8 mouse cellular contexts compared by ENCODE assay signal in genomic region chr17:21650364-21650907, GRCm38 (mm10). TPM values are rescaled to one million over a fixed set of nuclear protein-coding genes. Genes with fewer than 3 reads are reported as not detected.
DNase-seq lines count a peak whose midpoint lies in the region; ATAC-seq lines count a peak whose summit lies in the region.
"Not testable (repeated sequence)": the region's sequence is repeated elsewhere in the genome, so short reads cannot be mapped to it uniquely, and the experiment has no call there.

TSS of gene Zfp983 (plus strand) at chr17:21650624.

- H3K27ac ChIP-seq in hindbrain, embryonic 12.5 days = peak within 1 kb of the TSS; percentile 73

- H3K4me1 ChIP-seq in hindbrain, embryonic 12.5 days = not testable (repeated sequence)

- DNase-seq in NIH3T3 (ENCODE audit: low read depth) = peak; percentile 95
- peak; percentile 72 to 75 for DNase-seq in cerebellum, postnatal 10 days
- DNase-seq in frontal cortex, postnatal 10 days (ENCODE audit: low spot score in 2 of 2) = peak; percentile 66 to 68
- peak; percentile 58 to 65 for DNase-seq in layer of hippocampus, postnatal 14 days (ENCODE audit: low spot score in 2 of 2)
- peak; percentile 75 for DNase-seq in lung, postnatal 14 days
- peak; percentile 74 for DNase-seq in retina, adult 2 months (ENCODE audit: low read depth, low spot score)
- DNase-seq in thymus, postnatal 36 days = peak; percentile 82 to 89

- peak within 1 kb of the TSS; percentile 45 for H3K4me3 ChIP-seq in hindbrain, embryonic 12.5 days

- H3K36me3 ChIP-seq in hindbrain, embryonic 12.5 days = not testable (repeated sequence)

- peak within 1 kb of the TSS; percentile 53 for H3K9ac ChIP-seq in hindbrain, embryonic 12.5 days

- under 1% methylated on average over 17 of the region's 17 CpGs for WGBS in hindbrain, embryonic 12.5 days

- peak within 1 kb of the TSS; percentile 51 for H3K4me2 ChIP-seq in hindbrain, embryonic 12.5 days (replicated peaks)

- H3K9me3 ChIP-seq in hindbrain, embryonic 12.5 days (replicated peaks) = not testable (repeated sequence)

- peak; percentile 99 for ATAC-seq in hindbrain, embryonic 12.5 days (ENCODE audit: low FRiP score)

- H3K27me3 ChIP-seq in hindbrain, embryonic 12.5 days = not testable (repeated sequence)

RNA-seq across cellular contexts. Expression of gene Zfp983, which starts in this region (rescaled TPM):
- 9.8 and 10.6 TPM in 2 replicates for polyA plus RNA-seq in hindbrain, embryonic 12.5 days (2016; fragmentation: Nextera tagmentation; extraction: Ambion mirVana)
- total RNA-seq in layer of hippocampus, postnatal 14 days (2021) = 1 to 10 TPM; 7.4 to 9.8 TPM

Comparison
In these comparisons a context has a peak if more than half of its experiments do, and no peak if none do; other contexts are left out.
1. Peak in every context shown above with its lines: DNase-seq, ATAC-seq, H3K4me3 ChIP-seq and H3K27ac ChIP-seq.